Mouse (Mus musculus) heart, adult 18-20 months (tissue): ENCODE measurements at regions not wholly inside any gene's neighbourhood (a gene's known extent, or its start where the extent isn't known, plus 50 kb on each side); places are given as distances from the start of the nearest gene placed in this dataset.
A peak's percentile ranks its signal among the peaks of the same experiment; 100 is the strongest.
"Not testable (repeated sequence)": the region's sequence is repeated elsewhere in the genome, so short reads cannot be mapped to it uniquely, and the experiment has no call there.

Experiments
- DNase-seq, 2 experiments: peaks; one replicate each; pipeline ENCODE4 v3.0.0; 2021 to 2022; ENCODE audit warnings: mixed read lengths in 1 of 2

GRCm38 (mm10) chr7:73827549-73827948, 87.4 kb downstream of the Fam174b start:
- DNase-seq: no peak

- DNase-seq: no peak
Observed at GRCm38 (mm10) chr7:73830581-73830980, 90.5 kb downstream of the Fam174b start.

GRCm38 (mm10) chr7:73840381-73840780, 100.3 kb downstream of the Fam174b start:
- DNase-seq: peak; percentile 61 to 70

GRCm38 (mm10) chr7:73852184-73852583, 112.1 kb downstream of the Fam174b start:
- no peak for DNase-seq

GRCm38 (mm10) chr7:73853296-73853950, 113.3 kb downstream of the Fam174b start:
- not testable (repeated sequence) for DNase-seq

- DNase-seq: peak; percentile 9 to 53
Observed at GRCm38 (mm10) chr7:73855489-73855888, 115.4 kb downstream of the Fam174b start.

- no peak for DNase-seq
Observed at GRCm38 (mm10) chr7:73856908-73857307, 116.8 kb downstream of the Fam174b start.

- no peak for DNase-seq
Observed at GRCm38 (mm10) chr7:73865086-73865485, 125.0 kb downstream of the Fam174b start.

GRCm38 (mm10) chr7:73872181-73872580, 132.1 kb downstream of the Fam174b start:
- DNase-seq: no peak

GRCm38 (mm10) chr7:73881252-73882042, 132.0 kb downstream of the St8sia2 start:
- DNase-seq: no peak

- no peak for DNase-seq
Observed at GRCm38 (mm10) chr7:73886152-73886551, 127.3 kb downstream of the St8sia2 start.
